Mouse (Mus musculus) heart, embryonic 11.5 days (tissue): ENCODE data around the gene Il1rl1. TPM values are rescaled to one million over a fixed set of nuclear protein-coding genes. Genes with fewer than 3 reads are reported as not detected.

ENCODE experiments used
- ATAC-seq: fragments of 200-750 bp; cut with Nextera tagmentation; replicated peaks from 2 replicates; pipeline ENCODE4 v1.8.0; 2017; ENCODE audit warnings: moderate library complexity; ENCODE audit not compliant: insufficient number of reproducible peaks, low FRiP score, low TSS enrichment
- H3K27ac ChIP-seq: fragments of 300-500 bp; sonication (generic); 2 replicates; pipeline ENCODE4 v1.5.1; 2014; ENCODE audit warnings: mild to moderate bottlenecking, low read depth, low read length
- H3K27me3 ChIP-seq: fragments of 300-500 bp; sonication (generic); 2 replicates; pipeline ENCODE4 v1.6.1; 2014; ENCODE audit warnings: mild to moderate bottlenecking, low read length, mixed read lengths; ENCODE audit not compliant: control insufficient read depth, insufficient read depth
- H3K36me3 ChIP-seq: fragments of 300-500 bp; sonication (generic); 2 replicates; pipeline ENCODE4 v1.6.1; 2014; ENCODE audit warnings: mild to moderate bottlenecking, low read length, moderate library complexity, mixed read lengths; ENCODE audit not compliant: control insufficient read depth, insufficient read depth
- H3K4me1 ChIP-seq: fragments of 300-500 bp; sonication (generic); 2 replicates; pipeline ENCODE4 v1.6.1; 2014; ENCODE audit warnings: low read length; ENCODE audit not compliant: control insufficient read depth, insufficient read depth
- H3K4me2 ChIP-seq: fragments of 300-500 bp; sonication (generic); 2 replicates; pipeline ENCODE4 v1.6.1; 2014; ENCODE audit warnings: mild to moderate bottlenecking, moderate library complexity
- H3K4me3 ChIP-seq: fragments of 300-500 bp; sonication (generic); 2 replicates; pipeline ENCODE4 v1.5.1; 2014; ENCODE audit warnings: low read depth, low read length
- H3K9ac ChIP-seq: fragments of 300-500 bp; sonication (generic); 2 replicates; pipeline ENCODE4 v1.6.1; 2014; ENCODE audit warnings: mild to moderate bottlenecking, low read depth, low read length, moderate library complexity
- H3K9me3 ChIP-seq: fragments of 300-500 bp; sonication (generic); replicated peaks from 2 replicates; pipeline ENCODE4 v1.6.1; 2016; ENCODE audit warnings: low read length; ENCODE audit not compliant: control insufficient read depth
- WGBS: fragments of 180-500 bp; shearing (Covaris S2); extraction: QIAGEN DNeasy Blood & Tissue Kit; methylation state at CpG from one replicate; pipeline ENCODE4 v1.1.7; 2014; ENCODE audit not compliant: insufficient replicate concordance; 5-methylcytosine and 5-hydroxymethylcytosine counted together
- polyA plus RNA-seq: library from polyadenylated mRNA; unstranded; fragments of >200 nt; fragmentation: Nextera tagmentation; extraction: Ambion mirVana; gene quantifications from 2 replicates; pipeline ENCODE4 v1.2.1, GENCODE M21; 2014

The Il1rl1 gene
- polyA plus RNA-seq, 1 experiment from 2014 or later: 0.17 TPM

DNA sequence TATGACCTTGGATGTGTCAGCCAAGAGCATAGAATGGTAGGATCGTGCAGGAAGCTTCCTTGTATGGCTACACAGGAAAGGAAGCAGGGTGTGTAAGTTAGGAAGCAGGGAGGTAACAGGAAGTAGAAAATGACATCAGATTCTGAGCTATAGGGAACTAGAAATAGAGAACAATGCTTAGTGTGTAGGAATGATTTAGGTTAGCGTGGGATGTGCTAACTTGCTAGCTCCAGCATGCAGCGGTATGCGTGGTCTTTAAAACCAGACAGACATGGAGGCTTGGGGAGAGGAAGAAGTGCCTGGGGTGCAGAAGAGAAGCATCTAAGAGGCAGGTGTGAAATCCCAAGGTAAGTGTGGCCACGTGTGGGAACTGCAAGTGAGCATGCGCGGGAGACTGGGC lies 24.7 kb upstream of the Il1rl1 start:
- Histone ChIP-seq H3K4me3 (no peak overlapping the region), H3K4me2 (no peak overlapping the region), H3K27ac (no peak overlapping the region), H3K36me3 (no peaks in the 10 kb centered on the region), H3K4me1 (no peaks in the 10 kb centered on the region), H3K27me3 (no peaks in the 10 kb centered on the region), H3K9ac (no peak overlapping the region), H3K9me3 (no peaks in the 10 kb centered on the region)
- no peak for ATAC-seq
- 79% methylated on average over 7 of the region's 7 CpGs for WGBS

DNA sequence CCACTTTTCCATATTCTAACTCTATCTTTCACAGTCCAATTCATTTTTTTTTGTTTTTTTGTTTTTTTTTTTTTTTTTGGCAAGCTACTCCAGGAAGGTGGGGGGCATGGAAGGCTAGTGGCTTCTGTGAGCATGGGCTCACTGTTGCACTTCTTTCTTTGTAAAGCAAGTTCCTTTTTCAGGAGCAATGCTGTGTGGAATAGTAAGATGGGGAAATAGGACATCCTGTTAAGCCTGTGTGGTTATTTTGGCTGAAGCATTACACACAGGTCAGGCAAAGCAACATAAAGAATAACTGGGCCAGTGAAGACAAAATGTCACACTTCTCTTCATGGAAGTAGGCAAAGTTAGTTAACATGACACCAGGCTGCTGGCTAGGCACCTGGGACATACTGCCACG lies 19.5 kb upstream of the Il1rl1 start:
- Histone ChIP-seq H3K4me2 (no peak overlapping the region), H3K9me3 (no peaks in the 10 kb centered on the region), H3K4me1 (no peaks in the 10 kb centered on the region), H3K9ac (no peak overlapping the region), H3K27ac (no peak overlapping the region), H3K27me3 (no peaks in the 10 kb centered on the region), H3K36me3 (no peaks in the 10 kb centered on the region), H3K4me3 (no peak overlapping the region)
- 59% methylated on average over 1 of the region's 1 CpGs for WGBS
- ATAC-seq: no peak

DNA sequence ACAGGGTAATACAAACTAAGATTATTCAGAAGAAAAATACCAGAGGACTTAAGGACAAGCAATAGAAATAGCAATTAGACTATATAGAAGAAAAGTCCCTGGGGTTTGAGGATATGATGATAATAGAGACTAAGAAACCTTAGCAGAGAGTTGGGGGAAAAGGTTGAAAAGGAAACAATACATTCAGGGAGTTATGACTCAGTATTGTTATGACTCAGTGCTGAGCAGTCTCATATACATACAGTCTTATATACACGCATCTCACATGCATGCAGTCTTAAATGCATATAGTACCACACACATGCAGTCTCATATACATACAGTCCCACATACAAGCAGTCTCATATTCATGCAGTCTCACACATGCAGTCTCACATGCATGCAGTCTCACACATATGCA lies 16.3 kb upstream of the Il1rl1 start:
- Histone ChIP-seq H3K27ac (no peak overlapping the region), H3K9me3 (no peaks in the 10 kb centered on the region), H3K4me2 (no peak overlapping the region), H3K36me3 (no peaks in the 10 kb centered on the region), H3K4me1 (no peaks in the 10 kb centered on the region), H3K27me3 (no peaks in the 10 kb centered on the region), H3K9ac (no peak overlapping the region), H3K4me3 (no peak overlapping the region)
- ATAC-seq: no peak
- 89% methylated on average over 1 of the region's 1 CpGs for WGBS

DNA sequence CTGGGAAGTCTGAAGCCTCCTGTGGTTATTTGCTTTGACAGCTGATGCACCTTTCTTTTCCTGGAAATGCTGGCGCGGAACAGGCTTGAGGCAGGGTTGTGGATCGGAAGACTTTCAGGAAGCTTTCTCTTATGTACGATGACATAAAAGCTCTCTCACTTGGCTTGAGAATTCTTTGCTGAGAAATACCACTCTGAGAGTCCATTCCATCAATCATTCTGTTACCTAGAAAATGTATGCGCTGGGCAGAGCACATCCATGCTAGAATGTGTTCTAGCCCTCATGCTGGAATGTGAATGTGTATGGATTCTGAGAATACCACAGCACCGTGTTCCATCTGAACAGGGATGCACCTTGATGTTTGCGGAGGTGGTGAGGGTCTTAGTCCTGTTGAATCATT lies 15.1 kb upstream of the Il1rl1 start:
- H3K27ac ChIP-seq: no peak overlapping the region

DNA sequence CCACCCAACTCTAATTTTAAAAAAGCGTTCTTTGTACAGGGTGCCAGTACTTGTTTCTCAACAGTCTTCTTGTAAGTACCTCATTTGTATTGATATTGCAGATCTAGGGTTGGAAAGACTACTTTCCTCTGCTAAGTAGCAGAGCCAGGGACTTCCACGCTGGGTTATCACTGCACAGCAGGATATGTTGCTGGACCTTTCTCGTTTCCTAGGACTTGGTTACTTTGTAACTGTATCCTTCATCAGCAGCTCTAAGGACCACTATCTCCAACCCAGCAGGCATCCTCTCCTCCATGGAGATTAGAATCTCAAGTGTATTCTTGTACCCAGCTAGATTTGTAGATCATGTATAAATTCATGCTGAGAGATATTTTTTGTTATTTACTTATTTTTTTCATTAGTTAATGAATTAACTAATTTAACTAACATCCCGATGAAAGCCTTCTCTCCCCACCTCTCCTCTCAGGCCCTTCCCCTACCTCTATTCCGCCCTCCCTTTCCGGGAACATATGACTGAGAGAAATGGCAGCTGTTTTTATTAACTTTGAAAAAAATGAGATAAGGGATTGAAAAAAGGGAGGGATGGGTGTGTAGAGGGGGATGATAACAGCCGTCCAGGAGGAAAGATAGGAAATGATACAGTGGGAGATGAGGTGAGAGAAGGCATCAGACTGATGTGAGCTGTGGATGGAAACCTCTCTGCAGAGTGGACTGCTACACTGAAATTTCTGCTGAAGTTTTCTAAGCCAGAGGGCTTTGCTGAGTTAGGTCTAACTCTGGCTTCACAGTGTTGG lies 14.3 kb upstream of the Il1rl1 start:
- Histone ChIP-seq H3K9me3 (no peaks in the 10 kb centered on the region), H3K27me3 (no peaks in the 10 kb centered on the region), H3K9ac (no peak overlapping the region), H3K27ac (no peak overlapping the region), H3K36me3 (no peaks in the 10 kb centered on the region), H3K4me3 (no peak overlapping the region), H3K4me1 (no peaks in the 10 kb centered on the region), H3K4me2 (no peak overlapping the region)
- no peak for ATAC-seq
- 39% methylated on average over 7 of the region's 7 CpGs for WGBS

More for the DNA sequence above, 15.1 kb upstream of the Il1rl1 start:
- no peak for ATAC-seq
- H3K9ac ChIP-seq: no peak overlapping the region
- no peaks in the 10 kb centered on the region for H3K27me3 ChIP-seq
- WGBS: 77% methylated on average over 7 of the region's 7 CpGs
- H3K4me1 ChIP-seq: no peaks in the 10 kb centered on the region
- no peak overlapping the region for H3K4me3 ChIP-seq
- H3K36me3 ChIP-seq: no peaks in the 10 kb centered on the region
- H3K9me3 ChIP-seq: no peaks in the 10 kb centered on the region
- H3K4me2 ChIP-seq: no peak overlapping the region

DNA sequence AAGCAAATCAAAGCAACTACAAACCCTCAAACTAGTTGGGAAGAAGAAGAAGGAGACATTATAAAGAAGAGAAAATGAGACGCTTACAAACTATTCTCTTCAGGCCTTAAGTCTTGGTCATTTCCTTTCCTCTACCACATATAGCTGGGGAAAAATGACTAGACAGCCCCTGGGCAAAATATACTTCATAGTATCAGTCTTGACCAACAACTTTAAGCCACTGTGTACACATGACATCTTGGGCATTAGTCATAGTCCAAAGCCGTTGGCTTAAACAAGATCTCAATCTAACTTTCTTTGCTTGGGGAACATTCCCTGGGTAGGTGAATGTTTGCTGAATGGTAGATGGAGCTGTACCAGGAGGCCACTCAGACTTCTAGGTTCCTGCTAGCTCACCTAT lies 12.3 kb upstream of the Il1rl1 start:
- no peak for ATAC-seq
- no peak overlapping the region for H3K27ac ChIP-seq
- H3K9ac ChIP-seq: no peak overlapping the region
- no peak overlapping the region for H3K4me2 ChIP-seq
- H3K9me3 ChIP-seq: no peaks in the 10 kb centered on the region
- H3K4me3 ChIP-seq: no peak overlapping the region
- no peaks in the 10 kb centered on the region for H3K4me1 ChIP-seq
- H3K36me3 ChIP-seq: no peaks in the 10 kb centered on the region
- no peaks in the 10 kb centered on the region for H3K27me3 ChIP-seq
- 74% methylated on average over 2 of the region's 2 CpGs for WGBS

DNA sequence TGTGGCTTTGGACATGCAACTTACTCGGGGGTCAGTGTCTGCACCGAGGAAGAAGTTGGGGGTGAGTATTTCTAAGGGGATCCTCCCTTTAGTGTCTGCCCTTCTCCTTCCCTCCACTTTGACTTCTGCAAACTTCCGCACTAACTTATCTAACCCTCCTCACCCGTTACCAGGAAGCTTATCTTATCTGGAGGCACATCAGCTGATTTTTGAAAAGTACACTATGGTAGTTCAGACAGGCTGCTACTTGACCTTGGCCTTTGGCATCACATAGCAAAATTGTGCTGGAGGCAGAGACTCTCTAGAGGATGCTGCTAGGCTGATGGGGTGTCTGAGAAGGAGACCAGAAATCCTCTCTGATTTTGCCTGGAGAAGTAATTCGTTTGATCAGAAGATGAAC lies 10.9 kb upstream of the Il1rl1 start:
- H3K9me3 ChIP-seq: no peaks in the 10 kb centered on the region
- no peak overlapping the region for H3K9ac ChIP-seq
- ATAC-seq: no peak
- H3K4me3 ChIP-seq: no peak overlapping the region
- 42% methylated on average over 5 of the region's 5 CpGs for WGBS
- no peaks in the 10 kb centered on the region for H3K36me3 ChIP-seq
- H3K4me2 ChIP-seq: no peak overlapping the region
- no peaks in the 10 kb centered on the region for H3K4me1 ChIP-seq
- H3K27me3 ChIP-seq: no peaks in the 10 kb centered on the region
- H3K27ac ChIP-seq: no peak overlapping the region

DNA sequence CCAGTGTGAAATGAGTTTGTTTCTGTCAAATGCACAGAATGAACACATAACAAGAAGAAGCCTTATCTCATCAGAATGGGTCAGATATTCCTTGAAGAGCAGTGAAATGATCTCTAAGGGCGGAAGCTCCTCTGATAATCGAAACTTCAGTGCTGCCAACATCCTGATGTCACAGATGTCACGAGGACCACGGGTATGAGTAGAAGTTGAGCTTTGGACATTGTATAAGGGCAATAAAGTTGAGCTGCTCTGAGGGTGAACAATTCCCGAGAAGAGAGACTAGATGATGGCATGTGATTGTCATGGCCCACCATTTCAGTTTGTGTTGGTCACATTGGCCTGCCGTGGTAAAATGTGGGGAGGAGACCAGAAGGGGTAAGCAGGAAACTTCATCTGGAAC lies 5.5 kb upstream of the Il1rl1 start:
- H3K36me3 ChIP-seq: no peaks in the 10 kb centered on the region
- no peaks in the 10 kb centered on the region for H3K27me3 ChIP-seq
- H3K4me2 ChIP-seq: no peak overlapping the region
- no peak overlapping the region for H3K27ac ChIP-seq
- ATAC-seq: no peak
- H3K9me3 ChIP-seq: no peaks in the 10 kb centered on the region
- 73% methylated on average over 6 of the region's 6 CpGs for WGBS
- H3K4me1 ChIP-seq: no peaks in the 10 kb centered on the region
- no peak overlapping the region for H3K4me3 ChIP-seq
- H3K9ac ChIP-seq: no peak overlapping the region

DNA sequence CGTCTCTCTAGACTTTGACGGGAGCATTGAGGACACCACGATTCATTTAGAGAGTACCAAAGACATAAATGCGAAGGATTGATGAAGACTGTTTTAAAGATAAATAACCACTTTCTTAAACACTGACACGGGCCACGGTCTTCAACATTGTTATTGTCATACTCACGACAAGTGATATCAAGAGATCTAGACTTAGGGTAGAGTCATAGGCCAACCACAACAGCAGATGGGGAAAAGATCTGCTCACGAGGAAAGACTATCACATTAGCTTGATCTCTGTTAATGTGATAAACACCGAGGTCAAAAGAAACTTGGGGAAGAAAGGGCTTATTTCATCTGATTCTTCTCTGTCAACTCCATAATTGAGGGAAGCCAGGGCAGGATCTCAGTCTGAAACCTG lies 2.1 kb upstream of the Il1rl1 start:
- no peak for ATAC-seq
- no peak overlapping the region for H3K4me2 ChIP-seq
- no peaks in the 10 kb centered on the region for H3K9me3 ChIP-seq
- no peaks in the 10 kb centered on the region for H3K27me3 ChIP-seq
- H3K4me1 ChIP-seq: no peaks in the 10 kb centered on the region
- no peak overlapping the region for H3K27ac ChIP-seq
- no peak overlapping the region for H3K4me3 ChIP-seq
- WGBS: 79% methylated on average over 9 of the region's 9 CpGs
- no peaks in the 10 kb centered on the region for H3K36me3 ChIP-seq
- no peak overlapping the region for H3K9ac ChIP-seq
